In genomic region chr4:10197245-10197943, GRCm38 (mm10) we compare ENCODE assay signal across 17 mouse cellular contexts.
A peak's percentile ranks its signal among the peaks of the same experiment; 100 is the strongest.
DNase-seq lines count a peak whose midpoint lies in the region; ATAC-seq and TF ChIP-seq lines count a peak whose summit lies in the region.
"Had no signal": no experiment of that assay in that cellular context is flagged by ENCODE, and none has a peak within 500 bp of the region (broad histone marks: within the 10 kb centered on the region; RNA-seq: fewer than 3 reads in every experiment).

No protein-coding gene starts in this region.

- ATAC-seq in embryonic facial prominence, embryonic 14.5 days (ENCODE audit: low read depth): no peak
- ATAC-seq in hindbrain, postnatal 0 days: peak; percentile 55; the same call in 1 of the 2 replicates
- ATAC-seq in hindbrain, embryonic 11.5 days (ENCODE audit: low FRiP score): no peak
- ATAC-seq in lung, embryonic 14.5 days (ENCODE audit: insufficient read depth): peak; percentile 91
- ATAC-seq: forebrain, embryonic 16.5 days; liver, embryonic 12.5 days had no signal

- no peaks in the 10 kb centered on the region for H3K36me3 ChIP-seq in embryonic facial prominence, embryonic 14.5 days (ENCODE audit: control insufficient read depth, insufficient read depth, low read length)
- no peaks in the 10 kb centered on the region for H3K36me3 ChIP-seq in embryonic facial prominence, embryonic 10.5 days (replicated peaks)
- H3K36me3 ChIP-seq in hindbrain, postnatal 0 days (ENCODE audit: insufficient read depth, low read length): no peaks in the 10 kb centered on the region
- H3K36me3 ChIP-seq in hindbrain, embryonic 11.5 days (ENCODE audit: control insufficient read depth, insufficient read depth, low read length): no peaks in the 10 kb centered on the region
- no peaks in the 10 kb centered on the region for H3K36me3 ChIP-seq in lung, embryonic 14.5 days (ENCODE audit: insufficient read depth)
- H3K36me3 ChIP-seq: hindbrain, embryonic 12.5 days; liver, embryonic 12.5 days; neural tube, embryonic 13.5 days had no signal

- H3K27me3 ChIP-seq in embryonic facial prominence, embryonic 14.5 days (replicated peaks; ENCODE audit: control insufficient read depth, insufficient read depth, low read length): no peaks in the 10 kb centered on the region
- H3K27me3 ChIP-seq in embryonic facial prominence, embryonic 10.5 days (replicated peaks; ENCODE audit: low read depth, poor library complexity, severe bottlenecking): no peaks in the 10 kb centered on the region
- H3K27me3 ChIP-seq in hindbrain, postnatal 0 days (ENCODE audit: insufficient read depth, low read length): no peaks in the 10 kb centered on the region
- no peaks in the 10 kb centered on the region for H3K27me3 ChIP-seq in hindbrain, embryonic 11.5 days (ENCODE audit: control insufficient read depth, insufficient read depth, low read length)
- H3K27me3 ChIP-seq in lung, embryonic 14.5 days (ENCODE audit: insufficient read depth, low read length): no peaks in the 10 kb centered on the region
- H3K27me3 ChIP-seq: hindbrain, embryonic 12.5 days; liver, embryonic 12.5 days; neural tube, embryonic 13.5 days had no signal

- TF ChIP-seq CTCF in hindbrain, postnatal 0 days (IDR thresholded peaks at IDR 0.05; ENCODE audit: low read depth): no peak
- TF ChIP-seq CTCF in lung, embryonic 14.5 days (IDR thresholded peaks at IDR 0.05; ENCODE audit: low read depth): no peak

- no peak overlapping the region for H3K27ac ChIP-seq in embryonic facial prominence, embryonic 14.5 days (replicated peaks; ENCODE audit: low read depth, low read length)
- no peak overlapping the region for H3K27ac ChIP-seq in embryonic facial prominence, embryonic 10.5 days (replicated peaks)
- H3K27ac ChIP-seq in hindbrain, postnatal 0 days: no peak overlapping the region
- H3K27ac ChIP-seq in hindbrain, embryonic 11.5 days (ENCODE audit: low read depth, low read length): no peak overlapping the region
- 0 out of 2 replicates have a peak overlapping the region, but pooled peaks have one; percentile 66 for H3K27ac ChIP-seq in lung, embryonic 14.5 days (ENCODE audit: low read depth)
- H3K27ac ChIP-seq: gastrocnemius, adult 2 months; hindbrain, embryonic 12.5 days; liver, embryonic 12.5 days; neural tube, embryonic 13.5 days had no signal

- no peak overlapping the region for H3K4me3 ChIP-seq in embryonic facial prominence, embryonic 14.5 days (ENCODE audit: low read depth, low read length)
- no peak overlapping the region for H3K4me3 ChIP-seq in embryonic facial prominence, embryonic 10.5 days
- no peak overlapping the region for H3K4me3 ChIP-seq in hindbrain, postnatal 0 days (ENCODE audit: low read length)
- no peak overlapping the region for H3K4me3 ChIP-seq in hindbrain, embryonic 11.5 days (ENCODE audit: low read depth, low read length)
- H3K4me3 ChIP-seq in lung, embryonic 14.5 days (ENCODE audit: low read depth, low read length): no peak overlapping the region
- H3K4me3 ChIP-seq: gastrocnemius, adult 2 months; hindbrain, embryonic 12.5 days; liver, embryonic 12.5 days; neural tube, embryonic 13.5 days had no signal

- no peaks in the 10 kb centered on the region for H3K9me3 ChIP-seq in embryonic facial prominence, embryonic 14.5 days (ENCODE audit: control insufficient read depth, low read length)
- no peaks in the 10 kb centered on the region for H3K9me3 ChIP-seq in embryonic facial prominence, embryonic 10.5 days
- H3K9me3 ChIP-seq in hindbrain, postnatal 0 days (ENCODE audit: low read length): no peaks in the 10 kb centered on the region
- H3K9me3 ChIP-seq in hindbrain, embryonic 11.5 days (ENCODE audit: control insufficient read depth, low read length): no peaks in the 10 kb centered on the region
- H3K9me3 ChIP-seq in lung, embryonic 14.5 days (ENCODE audit: low read depth, low read length): no peaks in the 10 kb centered on the region
- H3K9me3 ChIP-seq: hindbrain, embryonic 12.5 days; liver, embryonic 12.5 days; neural tube, embryonic 13.5 days had no signal

- H3K4me2 ChIP-seq in embryonic facial prominence, embryonic 14.5 days (ENCODE audit: low read depth, low read length): no peak overlapping the region
- H3K4me2 ChIP-seq in hindbrain, postnatal 0 days (ENCODE audit: low read depth, low read length): no peak overlapping the region
- no peak overlapping the region for H3K4me2 ChIP-seq in hindbrain, embryonic 11.5 days (replicated peaks; ENCODE audit: low read depth, low read length)
- H3K4me2 ChIP-seq in lung, embryonic 14.5 days: no peak overlapping the region
- H3K4me2 ChIP-seq: hindbrain, embryonic 12.5 days; liver, embryonic 12.5 days; neural tube, embryonic 13.5 days had no signal

- H3K9ac ChIP-seq in embryonic facial prominence, embryonic 14.5 days (ENCODE audit: low read depth, low read length): no peak overlapping the region
- no peak overlapping the region for H3K9ac ChIP-seq in hindbrain, postnatal 0 days (replicated peaks; ENCODE audit: low read length)
- H3K9ac ChIP-seq in hindbrain, embryonic 11.5 days (ENCODE audit: low read depth, low read length): no peak overlapping the region
- no peak overlapping the region for H3K9ac ChIP-seq in lung, embryonic 14.5 days
- H3K9ac ChIP-seq: hindbrain, embryonic 12.5 days; liver, embryonic 12.5 days; neural tube, embryonic 13.5 days had no signal

- DNase-seq in embryonic facial prominence, embryonic 14.5 days (ENCODE audit: low spot score): peak; percentile 63
- no peak for DNase-seq in embryonic facial prominence, embryonic 10.5 days (ENCODE audit: low spot score)
- DNase-seq in hindbrain, postnatal 0 days (ENCODE audit: low spot score): peak; percentile 8
- DNase-seq in hindbrain, embryonic 11.5 days (ENCODE audit: low spot score): no peak
- DNase-seq in lung, embryonic 14.5 days: peak; percentile 92
- DNase-seq in lung, postnatal 14 days: no peak
- peak; percentile 21 for DNase-seq in brain, adult 2 months (ENCODE audit: low read depth, low spot score)
- no peak for DNase-seq in right cerebral cortex, postnatal 36 days (ENCODE audit: low spot score in 2 of 2)
- DNase-seq: adrenal gland, postnatal 14 days; cerebellum, adult 9-11 months; gastrocnemius, adult 2 months; kidney, adult 8-10 months; thymus, postnatal 25 days had no signal

- no peaks in the 10 kb centered on the region for H3K4me1 ChIP-seq in embryonic facial prominence, embryonic 14.5 days (ENCODE audit: control insufficient read depth, insufficient read depth, low read length)
- peaks cover 19% of the 10 kb centered on the region for H3K4me1 ChIP-seq in embryonic facial prominence, embryonic 10.5 days
- H3K4me1 ChIP-seq in hindbrain, postnatal 0 days (ENCODE audit: insufficient read depth, low read length): no peaks in the 10 kb centered on the region
- H3K4me1 ChIP-seq in hindbrain, embryonic 11.5 days (replicated peaks; ENCODE audit: control insufficient read depth, insufficient read depth, low read length): no peaks in the 10 kb centered on the region
- no peaks in the 10 kb centered on the region for H3K4me1 ChIP-seq in lung, embryonic 14.5 days (ENCODE audit: insufficient read depth)
- H3K4me1 ChIP-seq: hindbrain, embryonic 12.5 days; liver, embryonic 12.5 days; neural tube, embryonic 13.5 days had no signal

- WGBS in embryonic facial prominence, embryonic 14.5 days: 98% methylated on average over 1 of the region's 1 CpGs
- 97% methylated on average over 1 of the region's 1 CpGs for WGBS in embryonic facial prominence, embryonic 10.5 days
- 84% methylated on average over 1 of the region's 1 CpGs for WGBS in hindbrain, postnatal 0 days
- 100% methylated on average over 1 of the region's 1 CpGs for WGBS in hindbrain, embryonic 11.5 days
- 47% methylated on average over 1 of the region's 1 CpGs for WGBS in lung, embryonic 14.5 days

Comparison
In these comparisons a context has a peak if more than half of its experiments do, and no peak if none do; other contexts are left out.
1. ATAC-seq: peak in hindbrain, postnatal 0 days (single experiment) and lung, embryonic 14.5 days (single experiment); none in embryonic facial prominence, embryonic 14.5 days (single experiment) and hindbrain, embryonic 11.5 days (single experiment).
2. DNase-seq: peak in embryonic facial prominence, embryonic 14.5 days (single experiment), hindbrain, postnatal 0 days (single experiment), lung, embryonic 14.5 days (single experiment) and brain, adult 2 months (single experiment); none in embryonic facial prominence, embryonic 10.5 days (single experiment), hindbrain, embryonic 11.5 days (single experiment), lung, postnatal 14 days (single experiment) and right cerebral cortex, postnatal 36 days (0 of 2).